Mouse (Mus musculus): ENCODE results near the gene Gm20547. TPM values are rescaled to one million over a fixed set of nuclear protein-coding genes. Genes with fewer than 3 reads are reported as not detected.

Gm20547 gene
- polyA plus RNA-seq, 1 experiment from 2014 or later = not detected

DNA sequence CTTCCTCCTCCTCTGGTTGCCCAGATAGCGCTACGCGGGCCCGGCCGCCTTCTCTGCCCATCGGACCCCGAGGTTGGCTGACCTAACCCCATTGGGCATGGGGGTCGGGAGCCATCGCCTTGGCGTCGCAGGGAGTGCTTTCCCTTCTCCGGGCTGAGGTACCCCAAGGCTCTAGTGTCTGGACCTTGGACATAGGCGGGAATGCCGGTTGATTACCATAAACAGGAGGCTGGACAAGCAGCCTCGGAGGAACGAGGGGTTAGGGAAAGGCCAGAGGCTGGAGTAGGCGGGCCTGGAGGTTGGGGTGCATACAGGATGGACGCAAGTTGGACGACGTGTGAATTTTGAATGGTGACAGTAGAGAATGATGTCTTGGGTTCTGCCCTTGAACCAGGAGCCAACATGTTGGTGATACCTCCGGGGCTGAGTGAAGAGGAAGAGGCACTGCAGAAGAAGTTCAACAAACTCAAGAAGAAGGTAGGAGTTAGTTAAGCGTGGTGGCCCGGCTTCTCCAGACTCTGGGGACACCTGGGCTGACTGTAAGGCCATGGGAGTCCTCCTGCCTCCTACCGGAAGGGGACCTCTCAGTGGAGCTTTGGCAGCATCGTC is 31.2 kb downstream of the Gm20547 start:
- no peaks in the 10 kb centered on the region for H3K9me3 ChIP-seq (ENCODE audit: low read length)
- TF ChIP-seq EP300 (IDR thresholded peaks at IDR 0.05; ENCODE audit: low read depth) (no peak), CTCF (IDR thresholded peaks at IDR 0.05; ENCODE audit: low read depth) (no peak)
- H3K36me3 ChIP-seq (replicated peaks; ENCODE audit: insufficient read depth, low read length) = peaks cover 46% of the 10 kb centered on the region
- peak overlapping the region; percentile 67 for H3K27ac ChIP-seq (ENCODE audit: low read depth)
- peaks cover 13% of the 10 kb centered on the region for H3K4me1 ChIP-seq (ENCODE audit: insufficient read depth)
- ATAC-seq (peak; percentile 16), DNase-seq (no peak)
- H3K4me3 ChIP-seq (ENCODE audit: low read depth, low read length) = peak overlapping the region; percentile 72
- H3K9ac ChIP-seq (replicated peaks) = peak overlapping the region; percentile 74
- WGBS (ENCODE audit: insufficient replicate concordance) = 2% methylated on average over 25 of the region's 25 CpGs
- H3K27me3 ChIP-seq (ENCODE audit: insufficient read depth, low read length) = no peaks in the 10 kb centered on the region
- H3K4me2 ChIP-seq (ENCODE audit: low read depth, low read length) = peak overlapping the region; percentile 91

DNA sequence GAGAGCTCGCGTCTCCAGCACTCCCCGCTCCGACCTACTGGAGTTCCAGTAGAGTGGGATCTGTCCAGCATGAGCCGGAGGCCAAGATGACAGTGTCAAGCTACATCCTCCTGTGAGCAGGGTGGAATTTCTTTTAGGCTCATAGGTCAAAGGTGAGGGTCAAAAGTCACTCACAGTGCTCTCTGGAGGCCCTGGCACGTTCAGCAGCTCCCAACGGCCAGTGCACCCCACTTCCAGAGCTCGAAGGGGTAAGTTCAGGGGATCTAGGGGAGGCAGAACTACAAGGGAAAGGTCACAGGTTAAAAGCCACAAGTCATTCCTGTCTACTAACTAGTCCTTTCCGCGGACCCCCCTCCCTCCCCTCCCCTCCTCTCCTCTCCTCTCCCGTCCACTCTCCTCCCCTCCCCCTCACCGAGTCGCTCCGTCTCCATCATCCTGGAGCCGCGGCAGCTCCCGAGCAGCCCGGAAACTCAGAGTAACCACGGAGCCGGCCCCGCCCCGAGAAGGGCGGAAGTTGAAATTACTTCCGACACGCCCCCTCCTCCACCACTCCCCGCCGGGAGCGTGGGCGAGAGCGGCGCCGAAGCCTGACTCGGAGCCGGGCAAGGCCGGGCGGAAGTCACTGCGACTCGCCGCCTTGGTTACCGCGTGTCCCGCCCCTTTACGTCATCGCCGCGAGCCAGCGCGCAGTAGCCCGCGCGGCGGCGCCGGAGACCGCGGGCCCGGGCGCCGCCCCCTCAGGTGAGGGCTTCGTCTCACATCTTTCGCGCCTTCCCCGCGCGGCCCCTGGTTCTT is 31.9 kb downstream of the Gm20547 start, which contains the start of the genes Skiv2l and Nelfe:
TSS of gene Skiv2l (minus strand) at position 489 of the 795 bp plus-strand sequence.
TSS of gene Nelfe (plus strand) at position 670 of the 795 bp plus-strand sequence.
- ATAC-seq = peak; percentile 97
- peak within 1 kb of the TSS; percentile 91 for H3K4me2 ChIP-seq (ENCODE audit: low read depth, low read length)
- TF ChIP-seq CTCF (IDR thresholded peaks at IDR 0.05; ENCODE audit: low read depth) = 0 out of 2 replicates have a peak, but pooled peaks have one; percentile 9
- peak; percentile 73; the same call in 1 of the 2 replicates for TF ChIP-seq EP300 (IDR thresholded peaks at IDR 0.05; ENCODE audit: low read depth)
- H3K9ac ChIP-seq (replicated peaks) = peak within 1 kb of the TSS; percentile 74
- no peaks in the 10 kb centered on the region for H3K9me3 ChIP-seq (ENCODE audit: low read length)
- WGBS (ENCODE audit: insufficient replicate concordance) = 1% methylated on average over 63 of the region's 65 CpGs
- DNase-seq = peak; percentile 99
- H3K27me3 ChIP-seq (ENCODE audit: insufficient read depth, low read length) = no peaks in the 10 kb centered on the region
- H3K4me1 ChIP-seq (ENCODE audit: insufficient read depth) = peaks cover 13% of the 10 kb centered on the region
- H3K36me3 ChIP-seq (replicated peaks; ENCODE audit: insufficient read depth, low read length) = peaks cover 46% of the 10 kb centered on the region
- peak within 1 kb of the TSS; percentile 72 for H3K4me3 ChIP-seq (ENCODE audit: low read depth, low read length)
- H3K27ac ChIP-seq (ENCODE audit: low read depth) = peak within 1 kb of the TSS; percentile 69

DNA sequence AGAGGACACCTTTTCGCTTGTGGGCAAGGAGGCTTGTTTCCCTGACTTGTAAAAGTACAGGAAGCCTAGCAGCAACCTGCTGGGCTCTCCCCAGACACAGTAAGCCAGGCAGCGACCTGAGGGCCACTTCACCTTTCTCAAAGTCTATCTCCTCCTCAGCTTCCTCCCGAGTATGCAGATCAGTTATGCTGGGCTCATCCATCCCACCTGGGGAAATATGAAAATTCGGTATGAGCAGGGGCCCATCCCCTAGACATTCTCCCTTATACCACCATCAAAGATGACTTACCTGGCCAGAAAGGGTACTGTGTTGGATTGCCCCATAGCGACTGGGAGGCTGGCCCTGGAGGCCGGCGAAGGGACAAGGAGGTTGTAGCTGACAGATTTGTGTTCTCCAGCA is 34.2 kb downstream of the Gm20547 start:
- Histone ChIP-seq H3K36me3 (replicated peaks; ENCODE audit: insufficient read depth, low read length) (peaks cover 42% of the 10 kb centered on the region), H3K4me1 (ENCODE audit: insufficient read depth) (peaks cover 13% of the 10 kb centered on the region), H3K27me3 (ENCODE audit: insufficient read depth, low read length) (no peaks in the 10 kb centered on the region), H3K4me3 (ENCODE audit: low read depth, low read length) (no peak overlapping the region), H3K9ac (replicated peaks) (no peak overlapping the region), H3K4me2 (ENCODE audit: low read depth, low read length) (no peak overlapping the region), H3K27ac (ENCODE audit: low read depth) (no peak overlapping the region), H3K9me3 (ENCODE audit: low read length) (no peaks in the 10 kb centered on the region)
- TF ChIP-seq CTCF (IDR thresholded peaks at IDR 0.05; ENCODE audit: low read depth) = no peak
- no peak for TF ChIP-seq EP300 (IDR thresholded peaks at IDR 0.05; ENCODE audit: low read depth)
- ATAC-seq (no peak), DNase-seq (no peak)
- WGBS (ENCODE audit: insufficient replicate concordance) = 90% methylated on average over 7 of the region's 7 CpGs

DNA sequence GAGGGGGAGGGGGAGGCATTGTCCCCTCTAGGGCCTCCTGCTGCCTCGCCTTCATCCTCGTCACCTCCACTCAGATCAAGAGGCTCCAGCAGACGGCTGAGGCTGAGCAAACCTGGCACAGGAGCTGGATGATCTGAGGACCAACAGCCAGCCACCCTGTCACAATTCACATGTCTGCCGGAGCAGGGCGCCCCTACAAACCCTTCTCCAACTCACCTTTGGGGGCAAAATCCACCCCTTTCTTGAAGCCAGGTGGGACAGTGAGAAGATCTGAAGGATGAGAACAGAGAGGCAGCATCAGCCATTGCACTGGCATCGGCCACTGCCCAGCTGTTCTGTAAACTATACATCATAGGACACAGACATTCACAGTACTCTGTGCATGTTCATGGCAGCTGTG is 34.6 kb downstream of the Gm20547 start:
- TF ChIP-seq CTCF (IDR thresholded peaks at IDR 0.05; ENCODE audit: low read depth) (no peak), EP300 (IDR thresholded peaks at IDR 0.05; ENCODE audit: low read depth) (no peak)
- no peaks in the 10 kb centered on the region for H3K9me3 ChIP-seq (ENCODE audit: low read length)
- 90% methylated on average over 6 of the region's 6 CpGs for WGBS (ENCODE audit: insufficient replicate concordance)
- DNase-seq (no peak), ATAC-seq (no peak)
- peaks cover 41% of the 10 kb centered on the region for H3K36me3 ChIP-seq (replicated peaks; ENCODE audit: insufficient read depth, low read length)
- H3K4me3 ChIP-seq (ENCODE audit: low read depth, low read length) = no peak overlapping the region
- peaks cover 13% of the 10 kb centered on the region for H3K4me1 ChIP-seq (ENCODE audit: insufficient read depth)
- no peak overlapping the region for H3K4me2 ChIP-seq (ENCODE audit: low read depth, low read length)
- H3K9ac ChIP-seq (replicated peaks) = no peak overlapping the region
- H3K27ac ChIP-seq (ENCODE audit: low read depth) = no peak overlapping the region
- no peaks in the 10 kb centered on the region for H3K27me3 ChIP-seq (ENCODE audit: insufficient read depth, low read length)

DNA sequence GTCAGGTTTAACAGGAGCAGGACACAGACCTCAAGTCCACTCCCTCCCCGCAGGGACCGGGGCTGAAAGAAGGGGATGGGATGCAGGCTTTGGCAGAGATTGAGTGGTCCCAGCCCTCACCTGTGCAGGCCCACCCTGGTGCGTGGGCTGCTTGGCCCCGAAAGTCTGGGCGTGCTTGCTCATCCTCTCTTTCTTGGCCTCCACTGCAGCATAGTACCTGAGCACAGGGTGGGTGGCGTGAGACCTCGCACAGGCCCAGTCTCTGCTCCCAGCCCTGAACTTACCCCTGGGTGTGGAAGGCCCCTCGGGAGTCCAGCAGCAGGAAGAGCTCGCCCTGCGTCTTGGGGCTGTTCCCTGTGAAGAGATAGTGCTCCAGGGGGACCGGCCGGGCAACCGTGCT is 37.0 kb downstream of the Gm20547 start:
- no peak for ATAC-seq

DNA sequence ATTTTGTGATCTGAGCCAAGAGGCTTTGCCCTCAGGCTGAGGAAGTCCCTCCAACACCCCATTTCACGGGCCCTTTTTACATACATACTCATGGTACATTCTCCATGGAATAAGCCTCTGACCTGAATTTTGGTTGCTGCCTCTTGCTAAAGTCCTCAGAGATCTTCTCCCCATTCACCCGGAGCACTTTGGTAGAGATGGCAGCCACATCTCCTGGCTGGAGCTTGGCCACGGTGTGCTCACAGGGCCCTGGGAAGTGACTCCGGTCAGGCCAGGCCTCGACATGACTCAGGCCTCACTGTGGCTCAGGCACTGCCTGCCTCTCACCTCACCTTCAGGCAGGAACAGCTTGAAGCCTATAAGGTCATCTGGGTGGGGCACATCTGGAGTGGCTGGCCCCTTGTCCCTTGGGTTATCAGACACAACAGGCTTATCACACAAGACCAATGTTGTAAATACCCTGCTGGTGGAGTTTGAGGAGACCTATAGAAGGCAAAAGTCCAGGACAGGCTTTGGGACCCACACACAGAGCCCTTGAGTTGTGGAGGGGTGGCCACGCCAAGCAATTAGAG is 41.0 kb downstream of the Gm20547 start:
- H3K36me3 ChIP-seq (replicated peaks; ENCODE audit: insufficient read depth, low read length) = peaks cover 47% of the 10 kb centered on the region

More for the DNA sequence above, 37.0 kb downstream of the Gm20547 start:
- Histone ChIP-seq H3K27me3 (ENCODE audit: insufficient read depth, low read length) (no peaks in the 10 kb centered on the region), H3K4me3 (ENCODE audit: low read depth, low read length) (no peak overlapping the region), H3K36me3 (replicated peaks; ENCODE audit: insufficient read depth, low read length) (peaks cover 53% of the 10 kb centered on the region), H3K9ac (replicated peaks) (no peak overlapping the region), H3K9me3 (ENCODE audit: low read length) (no peaks in the 10 kb centered on the region), H3K4me1 (ENCODE audit: insufficient read depth) (peaks cover 7% of the 10 kb centered on the region), H3K4me2 (ENCODE audit: low read depth, low read length) (no peak overlapping the region), H3K27ac (ENCODE audit: low read depth) (no peak overlapping the region)
- TF ChIP-seq EP300 (IDR thresholded peaks at IDR 0.05; ENCODE audit: low read depth) (no peak), CTCF (IDR thresholded peaks at IDR 0.05; ENCODE audit: low read depth) (no peak)
- 91% methylated on average over 13 of the region's 13 CpGs for WGBS (ENCODE audit: insufficient replicate concordance)
- DNase-seq = no peak

More for the DNA sequence above, 41.0 kb downstream of the Gm20547 start:
- no peak overlapping the region for H3K4me2 ChIP-seq (ENCODE audit: low read depth, low read length)
- TF ChIP-seq EP300 (IDR thresholded peaks at IDR 0.05; ENCODE audit: low read depth) (no peak), CTCF (IDR thresholded peaks at IDR 0.05; ENCODE audit: low read depth) (no peak)
- no peaks in the 10 kb centered on the region for H3K9me3 ChIP-seq (ENCODE audit: low read length)
- no peak overlapping the region for H3K4me3 ChIP-seq (ENCODE audit: low read depth, low read length)
- no peak for ATAC-seq
- H3K9ac ChIP-seq (replicated peaks) = no peak overlapping the region
- no peak for DNase-seq
- H3K4me1 ChIP-seq (ENCODE audit: insufficient read depth) = peaks cover 13% of the 10 kb centered on the region
- H3K27ac ChIP-seq (ENCODE audit: low read depth) = no peak overlapping the region
- 78% methylated on average over 6 of the region's 6 CpGs for WGBS (ENCODE audit: insufficient replicate concordance)
- no peaks in the 10 kb centered on the region for H3K27me3 ChIP-seq (ENCODE audit: insufficient read depth, low read length)
